Mouse (Mus musculus) lung, postnatal 4 days (tissue): ENCODE measurements around the gene Hoxd3.

Source experiments
- DNase-seq, 2 experiments: peaks; one replicate each; pipeline ENCODE4 v3.0.0; 2021

The Hoxd3 gene

GRCm38 (mm10) chr2:74747661-74748141 lies 36.0 kb downstream of the Hoxd3 start:
- DNase-seq = no peak

GRCm38 (mm10) chr2:74748436-74748995 lies 36.8 kb downstream of the Hoxd3 start:
- DNase-seq = no peak

- no peak for DNase-seq
Measured at GRCm38 (mm10) chr2:74749337-74750121, 37.8 kb downstream of the Hoxd3 start.

GRCm38 (mm10) chr2:74750731-74751250 lies 39.1 kb downstream of the Hoxd3 start:
- DNase-seq = no peak

- DNase-seq = no peak
Measured at GRCm38 (mm10) chr2:74751861-74752260, 40.1 kb downstream of the Hoxd3 start.

GRCm38 (mm10) chr2:74752431-74753174 lies 40.9 kb downstream of the Hoxd3 start:
- no peak for DNase-seq

- DNase-seq = no peak
Measured at GRCm38 (mm10) chr2:74753175-74753523, 41.4 kb downstream of the Hoxd3 start.

- DNase-seq = no peak
Measured at GRCm38 (mm10) chr2:74753711-74754110, 42.0 kb downstream of the Hoxd3 start.

- DNase-seq = no peak
Measured at GRCm38 (mm10) chr2:74760146-74760545, 48.4 kb downstream of the Hoxd3 start.

GRCm38 (mm10) chr2:74761941-74762340 lies 50.2 kb downstream of the Hoxd3 start:
- no peak for DNase-seq

GRCm38 (mm10) chr2:74762522-74763244 lies 51.0 kb downstream of the Hoxd3 start, which contains the start of gene Hoxd1:
Gene Hoxd1 (plus strand): TSS chr2:74762980.
- peak in 1 of 2 experiments; percentile 44 for DNase-seq

GRCm38 (mm10) chr2:74763245-74763735 lies 51.6 kb downstream of the Hoxd3 start:
- no peak for DNase-seq

GRCm38 (mm10) chr2:74763976-74764375 lies 52.2 kb downstream of the Hoxd3 start:
- no peak for DNase-seq

- no peak for DNase-seq
Measured at GRCm38 (mm10) chr2:74774359-74774758, 62.6 kb downstream of the Hoxd3 start.

- no peak for DNase-seq
Measured at GRCm38 (mm10) chr2:74777536-74778275, 66.0 kb downstream of the Hoxd3 start.

- no peak for DNase-seq
Measured at GRCm38 (mm10) chr2:74781386-74781785, 69.7 kb downstream of the Hoxd3 start.

GRCm38 (mm10) chr2:74795531-74795930 lies 83.8 kb downstream of the Hoxd3 start:
- DNase-seq = no peak
